Mouse (Mus musculus): ENCODE data around the gene Pbx1. TPM values are rescaled to one million over a fixed set of nuclear protein-coding genes. Genes with fewer than 3 reads are reported as not detected.
"Not testable (repeated sequence)": the region's sequence is repeated elsewhere in the genome, so short reads cannot be mapped to it uniquely, and the experiment has no call there.

The Pbx1 gene
- total RNA-seq (2021), result 100 to 1,000 TPM; 129 to 137 TPM

- DNase-seq (ENCODE audit: low spot score in 2 of 2), result not testable (repeated sequence)
- intact Hi-C loops (cut with DNase I), result loop anchor here (1.0 to 5.0 kb wide), 3 partner anchors 370 to 990 kb away; no protein-coding TSS in a partner anchor
These were observed at the start of gene Pbx1 for GRCm38 (mm10) chr1:168432232-168432280. TSS of gene Pbx1 (minus strand) at chr1:168432270.

DNA sequence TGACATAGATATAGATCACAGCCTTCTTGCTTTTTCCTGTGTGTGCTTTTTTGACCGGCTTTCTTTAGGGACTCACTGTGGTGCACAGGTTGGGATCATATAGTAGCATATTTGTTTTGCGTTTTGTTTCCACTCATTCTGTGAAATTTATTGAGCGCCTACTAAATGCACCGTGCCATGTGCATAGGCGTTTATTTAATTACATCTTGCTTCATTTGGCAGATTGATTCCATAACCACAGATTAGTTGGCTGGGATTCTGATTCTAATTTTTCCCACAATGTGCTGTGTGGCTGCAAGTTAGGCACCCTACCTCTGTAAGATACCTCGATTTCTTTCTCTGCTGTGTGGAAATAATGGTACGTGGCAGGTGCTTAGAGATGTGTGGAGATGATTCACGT is 47.6 kb upstream of the Pbx1 start:
- no peak for DNase-seq (ENCODE audit: low spot score in 2 of 2)
- intact Hi-C loops (cut with DNase I), result no loop called here

GRCm38 (mm10) chr1:168478829-168479228 is 46.8 kb upstream of the Pbx1 start:
- intact Hi-C loops (cut with DNase I), result no loop called here

DNA sequence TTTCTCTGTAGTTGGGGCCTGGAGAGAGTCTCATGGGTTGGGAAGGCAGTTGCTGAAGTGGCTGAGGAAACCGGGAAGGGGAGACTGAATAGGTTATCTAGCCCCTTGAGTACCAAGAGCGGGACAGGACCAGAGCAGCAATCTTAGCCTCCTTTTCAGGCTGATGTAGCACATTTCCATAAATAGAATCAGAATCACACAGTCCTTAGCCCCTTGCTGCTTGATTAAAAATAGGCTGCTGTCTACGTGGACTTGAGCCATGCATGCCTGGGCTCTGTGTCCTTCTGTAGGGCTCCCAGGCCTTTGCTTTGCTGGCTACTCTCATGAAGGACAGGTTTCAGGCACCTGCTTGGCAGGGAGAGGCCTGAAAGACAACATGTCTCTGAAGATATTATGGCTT is 44.8 kb upstream of the Pbx1 start:
- intact Hi-C loops (cut with DNase I), result no loop called here
- no peak for DNase-seq (ENCODE audit: low spot score in 2 of 2)

More at GRCm38 (mm10) chr1:168478829-168479228, 46.8 kb upstream of the Pbx1 start:
- DNase-seq (ENCODE audit: low spot score in 2 of 2), result no peak

DNA sequence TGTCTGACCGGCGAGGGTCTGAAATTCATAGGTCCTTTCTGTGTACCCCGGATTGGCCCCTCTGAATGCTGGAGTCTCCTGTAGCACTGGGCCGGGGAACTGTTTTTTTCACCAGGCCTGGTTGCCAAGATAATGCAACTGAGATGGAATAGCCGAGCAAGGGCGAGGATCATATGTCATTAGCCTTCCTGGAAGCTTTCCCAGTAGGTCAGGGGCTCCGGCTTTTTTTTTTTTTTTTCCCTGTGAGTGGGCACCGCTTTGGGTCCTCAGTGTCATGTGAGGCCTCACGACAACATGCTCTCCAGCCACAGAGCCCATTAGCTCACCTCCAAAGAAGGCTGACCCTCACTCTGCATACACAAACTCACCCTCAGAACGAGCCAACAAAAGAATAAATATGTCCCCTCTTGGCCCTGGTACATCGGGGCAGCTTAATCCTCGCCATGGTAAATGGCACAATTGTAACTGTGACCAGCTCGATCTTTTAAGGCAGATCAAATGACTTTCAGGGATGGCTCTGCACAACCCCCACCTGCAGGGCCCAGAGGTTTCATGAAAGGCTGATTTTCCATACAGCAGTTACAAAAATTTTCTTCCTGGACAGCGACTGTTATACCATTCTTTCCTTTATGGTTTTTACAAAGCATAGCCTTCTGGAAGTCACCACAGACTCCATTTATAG is 44.3 kb upstream of the Pbx1 start:
- intact Hi-C loops (cut with DNase I), result no loop called here
- no peak for DNase-seq (ENCODE audit: low spot score in 2 of 2)

GRCm38 (mm10) chr1:168475579-168476208 is 43.6 kb upstream of the Pbx1 start:
- intact Hi-C loops (cut with DNase I), result no loop called here
- no peak for DNase-seq (ENCODE audit: low spot score in 2 of 2)

GRCm38 (mm10) chr1:168473255-168474069 is 41.4 kb upstream of the Pbx1 start:
- DNase-seq (ENCODE audit: low spot score in 2 of 2), result no peak
- intact Hi-C loops (cut with DNase I), result no loop called here

DNA sequence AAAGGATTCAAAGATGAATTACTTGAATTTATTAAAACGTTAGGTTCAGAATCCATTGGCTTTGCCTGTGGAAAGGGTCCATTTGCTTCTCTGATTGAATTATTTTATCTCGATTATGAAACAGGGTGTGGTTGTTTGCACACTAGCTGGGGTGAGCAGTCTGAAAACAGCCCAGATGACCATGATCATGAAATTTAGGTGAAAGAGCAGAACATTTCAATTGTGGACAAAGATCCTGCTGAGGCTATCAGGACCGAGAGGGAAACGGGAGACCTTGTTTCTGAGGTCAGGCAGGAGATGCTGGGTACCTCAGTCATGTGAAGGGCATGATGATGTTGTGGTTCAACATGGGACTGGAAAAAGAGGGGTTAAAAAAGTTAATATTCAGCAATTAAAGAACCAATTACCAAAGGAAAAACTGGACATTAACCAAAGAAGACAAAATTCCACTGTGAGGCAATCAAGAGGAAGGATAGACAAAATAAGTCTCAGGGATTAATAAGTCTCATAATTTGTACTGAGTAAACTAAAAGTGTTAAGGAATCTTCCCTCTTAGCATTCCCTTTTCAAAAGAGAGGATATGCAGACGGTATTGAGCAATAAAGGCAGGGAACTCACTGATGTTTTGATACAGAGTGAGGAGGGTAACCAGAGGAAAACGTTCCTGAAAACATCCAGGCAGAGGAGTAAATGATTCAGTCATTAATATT is 40.6 kb upstream of the Pbx1 start:
- DNase-seq (ENCODE audit: low spot score in 2 of 2), result no peak
- intact Hi-C loops (cut with DNase I), result no loop called here

- intact Hi-C loops (cut with DNase I), result no loop called here
- DNase-seq (ENCODE audit: low spot score in 2 of 2), result no peak
These were observed 27.4 kb upstream of the Pbx1 start for GRCm38 (mm10) chr1:168459426-168459825.

- intact Hi-C loops (cut with DNase I), result no loop called here
- DNase-seq (ENCODE audit: low spot score in 2 of 2), result no peak
These were observed 25.2 kb upstream of the Pbx1 start for GRCm38 (mm10) chr1:168457191-168457747.

DNA sequence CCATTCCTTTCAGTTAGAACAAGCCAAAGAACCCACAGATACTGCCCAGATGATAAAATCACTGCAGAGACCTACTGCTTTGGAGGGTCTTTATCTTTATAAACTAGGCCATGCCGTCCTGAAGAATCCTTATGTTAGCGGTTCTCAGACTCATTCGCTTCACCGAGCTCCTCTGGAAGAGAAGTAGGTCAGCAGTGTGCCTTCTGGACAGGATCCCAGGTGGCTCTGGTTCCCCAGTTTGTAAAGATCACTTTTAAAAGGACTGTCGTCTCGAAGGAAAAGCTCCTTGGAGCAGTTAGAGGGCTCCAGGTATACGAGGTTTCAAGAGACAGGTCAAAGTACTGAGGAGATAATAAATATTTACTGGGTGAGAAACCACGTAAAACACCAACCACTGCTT is 23.1 kb upstream of the Pbx1 start:
- DNase-seq (ENCODE audit: low spot score in 2 of 2), result peak in 1 of 2 experiments; percentile 8
- intact Hi-C loops (cut with DNase I), result no loop called here

- DNase-seq (ENCODE audit: low spot score in 2 of 2), result no peak
- intact Hi-C loops (cut with DNase I), result loop anchor here (5.0 kb wide), 2 partner anchors 369 to 989 kb away; no protein-coding TSS in a partner anchor
These were observed 1.6 kb upstream of the Pbx1 start for GRCm38 (mm10) chr1:168433671-168434070.

DNA sequence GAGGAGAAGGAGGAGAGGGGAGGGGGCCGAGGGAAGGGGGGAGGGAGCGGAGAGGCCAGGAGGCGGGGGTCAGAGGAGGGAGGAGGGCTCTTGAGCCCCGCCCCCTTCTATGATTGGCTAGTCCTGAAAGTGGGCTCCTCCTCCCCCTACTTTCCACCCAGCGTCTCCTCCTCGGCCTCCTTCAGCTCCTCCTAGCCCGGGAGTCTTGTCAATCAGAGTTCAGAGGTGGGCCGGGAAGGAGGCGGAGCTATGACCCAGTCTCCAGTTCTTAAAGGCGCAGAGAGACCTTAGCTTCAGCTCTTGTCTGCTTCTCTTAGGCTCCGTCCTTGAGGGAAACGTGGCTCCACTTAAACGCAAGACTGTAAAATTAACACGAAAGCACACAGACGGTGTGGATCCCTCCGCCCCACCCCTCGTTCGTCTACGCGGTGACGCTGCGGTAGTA is 233 bp upstream of the Pbx1 start:
- intact Hi-C loops (cut with DNase I), result loop anchor here (1.0 to 5.0 kb wide), 3 partner anchors 370 to 990 kb away; no protein-coding TSS in a partner anchor

DNA sequence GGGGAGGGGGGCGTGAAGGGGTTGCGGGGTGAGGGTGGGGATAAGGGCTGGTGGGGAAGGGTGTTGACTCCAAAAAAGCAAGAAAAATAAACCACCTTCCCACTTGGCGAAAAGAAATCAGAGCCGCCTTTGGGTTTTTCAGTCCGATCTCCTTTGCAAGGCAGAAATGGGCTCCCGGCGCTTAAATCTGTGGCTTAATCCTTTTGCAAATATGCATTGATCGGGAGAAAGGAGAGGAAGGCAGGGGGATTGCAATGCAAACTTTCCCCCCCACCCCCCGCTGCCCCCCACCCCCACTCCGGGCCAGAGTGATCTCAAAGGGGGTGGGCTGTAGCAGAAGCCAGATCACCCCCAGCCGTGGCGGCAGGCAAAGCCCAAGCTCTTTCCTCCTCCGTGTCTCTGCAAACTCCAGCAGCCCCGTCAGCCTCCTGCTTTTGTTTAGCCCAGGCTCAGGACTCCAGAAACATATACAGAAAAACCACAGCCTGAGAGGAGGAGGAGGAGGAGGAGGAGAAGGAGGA is 299 bp downstream of the Pbx1 start:
- DNase-seq (ENCODE audit: low spot score in 2 of 2), result peak in 1 of 2 experiments; percentile 76
- intact Hi-C loops (cut with DNase I), result loop anchor here (1.0 to 5.0 kb wide), 4 partner anchors 217 to 991 kb away; no protein-coding TSS in a partner anchor

More for the DNA sequence above, 233 bp upstream of the Pbx1 start:
- DNase-seq (ENCODE audit: low spot score in 2 of 2), result peak; percentile 95 to 99

GRCm38 (mm10) chr1:168430868-168431710 is 981 bp downstream of the Pbx1 start:
- no peak for DNase-seq (ENCODE audit: low spot score in 2 of 2)
- intact Hi-C loops (cut with DNase I), result loop anchor here (2.0 to 5.0 kb wide), 3 partner anchors 216 to 991 kb away; no protein-coding TSS in a partner anchor

GRCm38 (mm10) chr1:168429856-168430644 is 2.0 kb downstream of the Pbx1 start:
- intact Hi-C loops (cut with DNase I), result loop anchor here (2.0 to 10.0 kb wide), 6 partner anchors 215 to 1032 kb away; no protein-coding TSS in a partner anchor

GRCm38 (mm10) chr1:168429406-168429805 is 2.7 kb downstream of the Pbx1 start:
- intact Hi-C loops (cut with DNase I), result loop anchor here (5.0 to 10.0 kb wide), 3 partner anchors 248 to 1033 kb away; no protein-coding TSS in a partner anchor
- peak in 1 of 2 experiments; percentile 17 for DNase-seq (ENCODE audit: low spot score in 2 of 2)

More at GRCm38 (mm10) chr1:168429856-168430644, 2.0 kb downstream of the Pbx1 start:
- DNase-seq (ENCODE audit: low spot score in 2 of 2), result peak in 1 of 2 experiments; percentile 3

All from left cerebral cortex, postnatal 25 days (tissue).